In the genomic region with DNA sequence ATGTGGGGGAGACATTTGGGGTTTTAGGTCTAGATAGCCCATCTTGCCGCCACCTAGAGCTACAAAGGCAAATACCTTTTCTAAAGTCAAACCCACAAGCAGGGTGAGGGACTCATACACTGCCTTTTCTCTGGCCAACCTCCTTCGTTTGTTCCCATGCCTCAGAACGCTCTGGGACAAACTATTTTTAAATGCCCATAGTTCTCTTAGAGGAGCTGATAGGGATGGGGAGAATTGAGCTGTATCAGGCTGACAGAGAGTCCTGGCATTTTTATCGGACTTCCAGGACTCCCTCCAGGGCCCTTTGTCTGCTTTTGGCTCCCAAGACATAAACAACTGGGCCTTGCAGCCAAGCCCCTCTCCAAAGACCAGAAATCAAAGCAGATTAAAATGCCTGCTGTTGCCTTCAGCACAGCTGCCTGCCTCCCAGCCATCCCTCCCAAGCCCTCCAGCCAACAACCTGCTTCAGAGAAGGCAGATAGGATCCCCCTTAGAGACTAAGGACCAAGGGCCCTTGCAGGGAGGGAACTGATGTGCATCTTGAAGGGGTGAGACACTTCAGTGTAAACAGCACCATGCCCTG, we compare ENCODE assay signal across 13 mouse cellular contexts. TPM values are rescaled to one million over a fixed set of nuclear protein-coding genes. Genes with fewer than 3 reads are reported as not detected.
DNase-seq lines count a peak whose midpoint lies in the region; ATAC-seq and TF ChIP-seq lines count a peak whose summit lies in the region.
"Had no signal": no experiment of that assay in that cellular context is flagged by ENCODE, and none has a peak within 500 bp of the region (broad histone marks: within the 10 kb centered on the region; RNA-seq: fewer than 3 reads in every experiment).

No protein-coding gene starts in this region.

- peak; percentile 34 for DNase-seq in left cerebral cortex, postnatal 4 days
- DNase-seq in left cerebral cortex, adult 2 months (ENCODE audit: extremely low spot score in 1 of 2, low spot score in 2 of 2), result no peak
- no peak for DNase-seq in neural tube, embryonic 10.5 days (ENCODE audit: extremely low spot score, low spot score)
- DNase-seq: forebrain, postnatal 0 days; gastrocnemius, postnatal 25 days; thymus, postnatal 4 days had no signal

- 69% methylated on average over 4 of the region's 4 CpGs for WGBS in neural tube, embryonic 15.5 days
- WGBS in heart, embryonic 13.5 days, result 24% methylated on average over 4 of the region's 4 CpGs
- 57% methylated on average over 4 of the region's 4 CpGs for WGBS in stomach, embryonic 16.5 days
- whole genome bisulfite sequencing in kidney, embryonic 16.5 days, result 78% methylated on average over 4 of the region's 4 CpGs
- 70% methylated on average over 4 of the region's 4 CpGs for WGBS in hindbrain, embryonic 16.5 days

- TF ChIP-seq CTCF in left cerebral cortex, adult 2 months (IDR thresholded peaks at IDR 0.05), result no peak

- no peaks in the 10 kb centered on the region for H3K9me3 ChIP-seq in neural tube, embryonic 15.5 days (replicated peaks)
- H3K9me3 ChIP-seq in heart, embryonic 13.5 days, result no peaks in the 10 kb centered on the region
- no peaks in the 10 kb centered on the region for H3K9me3 ChIP-seq in stomach, embryonic 16.5 days (replicated peaks; ENCODE audit: control insufficient read depth, low read length)
- no peaks in the 10 kb centered on the region for H3K9me3 ChIP-seq in kidney, embryonic 16.5 days (ENCODE audit: low read length)
- H3K9me3 ChIP-seq in hindbrain, embryonic 16.5 days (ENCODE audit: control insufficient read depth, low read length), result no peaks in the 10 kb centered on the region
- H3K9me3 ChIP-seq: embryonic facial prominence, embryonic 13.5 days had no signal

- ATAC-seq in neural tube, embryonic 15.5 days (ENCODE audit: low FRiP score), result no peak
- ATAC-seq in heart, embryonic 13.5 days (ENCODE audit: extremely low read depth, insufficient number of reproducible peaks, low FRiP score, low TSS enrichment), result no peak
- peak; percentile 35; the same call in 1 of the 2 replicates for ATAC-seq in stomach, embryonic 16.5 days (ENCODE audit: insufficient read depth, low FRiP score)
- no peak for ATAC-seq in kidney, embryonic 16.5 days (ENCODE audit: low FRiP score, low TSS enrichment)
- no peak for ATAC-seq in hindbrain, embryonic 16.5 days
- ATAC-seq: forebrain, postnatal 0 days had no signal

- no peaks in the 10 kb centered on the region for H3K36me3 ChIP-seq in neural tube, embryonic 15.5 days
- H3K36me3 ChIP-seq in heart, embryonic 13.5 days, result peaks cover 33% of the 10 kb centered on the region
- H3K36me3 ChIP-seq in stomach, embryonic 16.5 days (ENCODE audit: control insufficient read depth, insufficient read depth, low read length), result no peaks in the 10 kb centered on the region
- H3K36me3 ChIP-seq in kidney, embryonic 16.5 days (ENCODE audit: insufficient read depth, low read length), result peaks cover 22% of the 10 kb centered on the region; the same call in 1 of the 2 replicates
- H3K36me3 ChIP-seq in hindbrain, embryonic 16.5 days (ENCODE audit: control insufficient read depth, insufficient read depth, low read length), result peaks cover 5% of the 10 kb centered on the region; the same call in 1 of the 2 replicates

- no peak overlapping the region for H3K27ac ChIP-seq in left cerebral cortex, adult 2 months
- H3K27ac ChIP-seq in neural tube, embryonic 15.5 days (replicated peaks), result 0 out of 2 replicates have a peak overlapping the region, but pooled peaks have one; percentile 23
- H3K27ac ChIP-seq in heart, embryonic 13.5 days (replicated peaks), result peak overlapping the region; percentile 73
- no peak overlapping the region for H3K27ac ChIP-seq in stomach, embryonic 16.5 days (ENCODE audit: low read length)
- no peak overlapping the region for H3K27ac ChIP-seq in kidney, embryonic 16.5 days (ENCODE audit: low read length)
- no peak overlapping the region; the same call in 1 of the 2 replicates for H3K27ac ChIP-seq in hindbrain, embryonic 16.5 days (ENCODE audit: low read depth, low read length)
- H3K27ac ChIP-seq: embryonic facial prominence, embryonic 13.5 days; liver, embryonic 14.5 days had no signal

- H3K9ac ChIP-seq in neural tube, embryonic 15.5 days (replicated peaks), result no peak overlapping the region
- peak overlapping the region; percentile 37 for H3K9ac ChIP-seq in heart, embryonic 13.5 days
- H3K9ac ChIP-seq in stomach, embryonic 16.5 days (ENCODE audit: low read length), result no peak overlapping the region
- no peak overlapping the region for H3K9ac ChIP-seq in kidney, embryonic 16.5 days (replicated peaks; ENCODE audit: low read length)
- no peak overlapping the region for H3K9ac ChIP-seq in hindbrain, embryonic 16.5 days (ENCODE audit: low read depth, low read length)
- H3K9ac ChIP-seq: embryonic facial prominence, embryonic 13.5 days; forebrain, postnatal 0 days; liver, embryonic 14.5 days had no signal

- H3K27me3 ChIP-seq in neural tube, embryonic 15.5 days (replicated peaks), result no peaks in the 10 kb centered on the region
- H3K27me3 ChIP-seq in heart, embryonic 13.5 days (replicated peaks), result no peaks in the 10 kb centered on the region
- H3K27me3 ChIP-seq in stomach, embryonic 16.5 days (ENCODE audit: control insufficient read depth, insufficient read depth, low read length), result no peaks in the 10 kb centered on the region
- no peaks in the 10 kb centered on the region for H3K27me3 ChIP-seq in kidney, embryonic 16.5 days (ENCODE audit: insufficient read depth, low read length)
- H3K27me3 ChIP-seq in hindbrain, embryonic 16.5 days (replicated peaks; ENCODE audit: control insufficient read depth, insufficient read depth, low read length), result no peaks in the 10 kb centered on the region
- H3K27me3 ChIP-seq: embryonic facial prominence, embryonic 13.5 days had no signal

- 0 out of 2 replicates have a peak, but pooled peaks cover 8% of the 10 kb centered on the region for H3K4me1 ChIP-seq in neural tube, embryonic 15.5 days
- H3K4me1 ChIP-seq in heart, embryonic 13.5 days, result peaks cover 31% of the 10 kb centered on the region
- H3K4me1 ChIP-seq in stomach, embryonic 16.5 days (ENCODE audit: control insufficient read depth, insufficient read depth, low read length), result peaks cover 3% of the 10 kb centered on the region; the same call in 1 of the 2 replicates
- no peaks in the 10 kb centered on the region for H3K4me1 ChIP-seq in kidney, embryonic 16.5 days (ENCODE audit: insufficient read depth, low read length)
- peaks cover 2% of the 10 kb centered on the region; the same call in 1 of the 2 replicates for H3K4me1 ChIP-seq in hindbrain, embryonic 16.5 days (ENCODE audit: control insufficient read depth, insufficient read depth, low read depth, low read length)

- H3K4me3 ChIP-seq in left cerebral cortex, adult 2 months, result no peak overlapping the region
- H3K4me3 ChIP-seq in neural tube, embryonic 15.5 days (replicated peaks), result no peak overlapping the region
- no peak overlapping the region for H3K4me3 ChIP-seq in heart, embryonic 13.5 days
- no peak overlapping the region for H3K4me3 ChIP-seq in stomach, embryonic 16.5 days (replicated peaks; ENCODE audit: low read length)
- H3K4me3 ChIP-seq in kidney, embryonic 16.5 days (ENCODE audit: low read length), result no peak overlapping the region
- no peak overlapping the region for H3K4me3 ChIP-seq in hindbrain, embryonic 16.5 days (ENCODE audit: low read length)
- H3K4me3 ChIP-seq: embryonic facial prominence, embryonic 13.5 days had no signal

- intact Hi-C loops in left cerebral cortex, postnatal 4 days (cut with DNase I), result no loop called here
- intact Hi-C loops in left cerebral cortex, adult 2 months (cut with DNase I), result no loop called here

- no peak overlapping the region for H3K4me2 ChIP-seq in neural tube, embryonic 15.5 days
- peak overlapping the region; percentile 32 for H3K4me2 ChIP-seq in heart, embryonic 13.5 days
- no peak overlapping the region for H3K4me2 ChIP-seq in stomach, embryonic 16.5 days (ENCODE audit: low read depth, low read length)
- no peak overlapping the region for H3K4me2 ChIP-seq in kidney, embryonic 16.5 days (replicated peaks; ENCODE audit: low read depth, low read length)
- H3K4me2 ChIP-seq in hindbrain, embryonic 16.5 days (ENCODE audit: low read length), result no peak overlapping the region
- H3K4me2 ChIP-seq: embryonic facial prominence, embryonic 13.5 days had no signal

RNA-seq across cellular contexts. Expression of gene Kdm2b, which starts 51.6 kb away (rescaled TPM):
- 100 to 1,000 TPM; 140 to 144 TPM for total RNA-seq in left cerebral cortex, postnatal 4 days (2021)
- total RNA-seq in left cerebral cortex, adult 2 months (2021), result 10 to 100 TPM; 25.4 to 27.4 TPM
- polyA plus RNA-seq in neural tube, embryonic 15.5 days (2015; fragmentation: Nextera tagmentation; extraction: Ambion mirVana), result 81.4 and 89.2 TPM in 2 replicates
- 26.3 and 28.2 TPM in 2 replicates for polyA plus RNA-seq in heart, embryonic 13.5 days (2015; fragmentation: Nextera tagmentation; extraction: Ambion mirVana)
- polyA plus RNA-seq in stomach, embryonic 16.5 days (2015; fragmentation: Nextera tagmentation; extraction: Ambion mirVana), result 33.2 and 37.4 TPM in 2 replicates
- polyA plus RNA-seq in kidney, embryonic 16.5 days (2015; fragmentation: Nextera tagmentation; extraction: Ambion mirVana), result 92.2 and 95.6 TPM in 2 replicates
- 88.8 and 99.8 TPM in 2 replicates for polyA plus RNA-seq in hindbrain, embryonic 16.5 days (2015; fragmentation: Nextera tagmentation; extraction: Ambion mirVana)

Comparison
In these comparisons a context has a peak if more than half of its experiments do, and no peak if none do; other contexts are left out.
1. H3K27ac ChIP-seq: peak in neural tube, embryonic 15.5 days (single experiment) and heart, embryonic 13.5 days (single experiment); none in left cerebral cortex, adult 2 months (single experiment), stomach, embryonic 16.5 days (single experiment), kidney, embryonic 16.5 days (single experiment) and hindbrain, embryonic 16.5 days (single experiment).